Mouse (Mus musculus): ENCODE data around the gene Hoxa7.

GRCm38 (mm10) chr6:52261751-52262462, 40.3 kb upstream of the Hoxa7 start:
- TF ChIP-seq ETS1 (IDR thresholded peaks at IDR 0.05; ENCODE audit: low read depth, low read length) (no peak), MEF2A (IDR thresholded peaks at IDR 0.05; ENCODE audit: extremely low read depth, insufficient replicate concordance, low read depth, low read length, poor library complexity, severe bottlenecking) (no peak), POLR2A (IDR thresholded peaks at IDR 0.05; ENCODE audit: control insufficient read depth in 1 of 2, insufficient read depth in 1 of 2, low read depth in 1 of 2, low read length in 2 of 2, poor library complexity in 1 of 2) (no peak), CTCF (IDR thresholded peaks at IDR 0.05 in 2 of 3, conservative IDR thresholded peaks at IDR 0.05 in 1 of 3; ENCODE audit: control insufficient read depth in 1 of 3, insufficient read depth in 1 of 3, low read depth in 2 of 3, low read length in 3 of 3, poor library complexity in 1 of 3, severe bottlenecking in 1 of 3) (no peak), CHD2 (IDR thresholded peaks at IDR 0.05; ENCODE audit: low read length) (no peak), SMC3 (IDR thresholded peaks at IDR 0.05; ENCODE audit: low read depth, low read length) (no peak), MYC (IDR thresholded peaks at IDR 0.05; ENCODE audit: low read depth, low read length) (no peak), EP300 (IDR thresholded peaks at IDR 0.05; ENCODE audit: low read depth in 1 of 2, low read length in 2 of 2) (no peak), RCOR1 (IDR thresholded peaks at IDR 0.05; ENCODE audit: low read depth, low read length) (no peak), MXI1 (IDR thresholded peaks at IDR 0.05; ENCODE audit: low read depth, low read length) (no peak), GABPA (IDR thresholded peaks at IDR 0.05; ENCODE audit: low read depth, low read length) (no peak), ZC3H11A (IDR thresholded peaks at IDR 0.05; ENCODE audit: low read depth, low read length) (no peak), NRF1 (IDR thresholded peaks at IDR 0.05; ENCODE audit: insufficient read depth, low read depth, low read length, poor library complexity, severe bottlenecking) (no peak), MAX (IDR thresholded peaks at IDR 0.05; ENCODE audit: low read length) (no peak)
